Mouse (Mus musculus): ENCODE results near the gene Ube2k.
"Not testable (repeated sequence)": the region's sequence is repeated elsewhere in the genome, so short reads cannot be mapped to it uniquely, and the experiment has no call there.

The Ube2k gene

GRCm38 (mm10) chr5:65536751-65537419 is at the start of gene Ube2k, which contains the start of gene Smim14:
TSS of gene Ube2k (plus strand) at chr5:65537233.
TSS of gene Smim14 (minus strand) at chr5:65537184.
- DNase-seq (ENCODE audit: low spot score): peak; percentile 93

DNA sequence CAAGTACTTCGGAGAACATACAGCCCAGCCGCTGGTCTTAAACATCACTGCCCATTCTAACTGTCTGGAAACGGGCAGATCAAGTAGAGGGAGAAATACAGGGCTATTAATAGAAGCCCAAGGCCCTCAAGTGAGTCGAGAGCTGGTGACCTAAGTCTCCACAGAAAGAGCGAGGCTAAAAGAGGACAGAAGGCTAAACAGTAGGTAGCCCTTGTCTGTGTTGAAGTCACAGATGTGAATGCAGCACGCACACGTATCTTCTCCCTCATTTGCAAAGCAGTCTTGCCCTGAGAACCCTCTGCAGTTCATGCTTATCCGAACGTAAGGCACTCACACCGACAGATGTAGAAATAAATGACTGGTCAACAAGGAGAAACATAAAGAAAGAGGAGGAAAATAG is 49.7 kb upstream of the Ube2k start:
- no peak for DNase-seq (ENCODE audit: low spot score)

GRCm38 (mm10) chr5:65488725-65489124 is 48.3 kb upstream of the Ube2k start:
- no peak for DNase-seq (ENCODE audit: low spot score)

GRCm38 (mm10) chr5:65489830-65490229 is 47.2 kb upstream of the Ube2k start:
- no peak for DNase-seq (ENCODE audit: low spot score)

DNA sequence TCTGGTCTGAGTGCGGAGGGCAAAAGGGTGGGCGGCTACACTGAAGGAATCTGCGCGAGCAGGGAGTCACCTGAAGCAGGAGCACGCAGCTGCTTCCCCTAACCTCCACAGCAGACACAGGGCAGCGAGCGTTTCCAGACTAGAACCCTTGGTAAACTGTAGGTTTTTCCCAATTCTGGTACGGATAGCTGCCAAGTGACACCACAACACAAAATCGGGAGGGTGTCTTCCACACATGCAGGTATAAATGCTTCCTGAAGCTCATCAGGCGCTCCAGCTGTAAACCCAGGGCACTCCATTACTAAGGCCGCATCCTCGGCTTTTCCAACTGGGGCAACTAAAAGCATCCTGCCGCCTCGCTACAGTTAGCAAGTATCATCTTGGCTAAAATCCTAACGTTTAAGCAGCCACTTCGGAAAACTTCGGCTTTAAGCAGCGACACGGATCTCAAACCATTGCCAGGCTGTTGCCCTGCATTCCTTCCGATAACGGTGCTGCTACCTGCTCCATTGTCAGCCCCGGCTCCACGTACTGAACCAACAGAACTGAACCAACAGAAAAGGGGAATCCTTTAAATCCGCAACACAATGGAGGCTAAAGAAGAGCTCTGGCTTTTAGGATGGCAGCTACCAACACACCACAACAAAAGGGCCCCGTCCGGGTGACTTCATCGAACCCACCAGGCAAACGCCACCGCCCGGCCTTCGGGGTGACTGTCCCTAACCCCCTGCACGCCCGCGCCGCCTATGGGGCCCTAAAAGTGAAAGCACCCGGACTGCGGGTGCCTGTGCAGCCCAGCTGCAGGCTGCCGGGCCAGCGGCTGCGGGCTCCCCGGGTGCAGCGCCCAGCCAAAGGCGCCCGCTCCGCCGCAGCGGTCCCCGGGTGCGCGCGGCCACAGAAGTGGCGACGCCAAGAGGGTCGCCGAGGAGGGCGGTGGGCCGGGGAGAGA is 45.0 kb upstream of the Ube2k start:
- DNase-seq (ENCODE audit: low spot score): peak; percentile 82

- DNase-seq (ENCODE audit: low spot score): peak; percentile 90
These were observed 44.1 kb upstream of the Ube2k start, which contains the start of gene Gm43552 for GRCm38 (mm10) chr5:65492716-65493531. TSS of gene Gm43552 (minus strand) at chr5:65492833.

DNA sequence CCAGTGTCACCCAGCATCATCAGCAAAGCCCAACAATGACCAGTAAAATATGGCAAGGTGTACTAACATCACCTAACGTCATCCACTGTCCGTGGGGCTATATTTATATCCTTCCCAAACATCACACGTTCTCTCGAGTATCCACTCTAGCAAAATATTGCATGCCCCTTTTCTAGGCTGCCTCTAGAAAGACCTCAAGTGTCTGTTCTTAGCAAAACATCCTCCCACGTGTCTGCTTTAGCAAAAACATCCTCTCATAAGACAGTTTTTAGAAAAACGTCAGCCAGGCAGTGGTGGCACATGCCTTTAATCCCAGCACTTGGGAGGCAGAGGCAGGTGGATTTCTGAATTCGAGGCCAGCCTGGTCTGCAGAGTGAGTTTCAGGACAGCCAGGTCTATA is 36.8 kb upstream of the Ube2k start:
- DNase-seq (ENCODE audit: low spot score): no peak

GRCm38 (mm10) chr5:65501407-65501806 is 35.6 kb upstream of the Ube2k start:
- no peak for DNase-seq (ENCODE audit: low spot score)

- DNase-seq (ENCODE audit: low spot score): peak; percentile 66
These were observed 31.2 kb upstream of the Ube2k start for GRCm38 (mm10) chr5:65505786-65506185.

DNA sequence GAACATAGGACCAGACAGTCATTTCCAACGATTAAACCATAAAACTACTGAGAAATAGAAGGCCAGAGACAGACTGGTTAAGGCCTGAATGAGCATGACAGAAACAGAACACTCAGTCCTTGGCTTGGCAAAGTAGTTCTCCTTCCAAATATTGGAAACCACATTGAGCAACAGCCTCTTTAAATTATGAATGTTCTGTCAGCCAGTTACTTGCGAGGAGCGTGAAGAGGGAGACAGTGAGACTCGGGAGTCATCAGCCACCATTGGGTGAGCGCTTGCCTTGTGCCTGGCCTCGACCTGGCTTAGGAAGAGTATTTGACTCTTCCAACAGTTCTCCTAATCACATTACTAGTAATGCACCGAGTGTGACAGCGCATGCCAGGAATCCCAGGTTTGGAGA is 28.6 kb upstream of the Ube2k start:
- DNase-seq (ENCODE audit: low spot score): no peak

DNA sequence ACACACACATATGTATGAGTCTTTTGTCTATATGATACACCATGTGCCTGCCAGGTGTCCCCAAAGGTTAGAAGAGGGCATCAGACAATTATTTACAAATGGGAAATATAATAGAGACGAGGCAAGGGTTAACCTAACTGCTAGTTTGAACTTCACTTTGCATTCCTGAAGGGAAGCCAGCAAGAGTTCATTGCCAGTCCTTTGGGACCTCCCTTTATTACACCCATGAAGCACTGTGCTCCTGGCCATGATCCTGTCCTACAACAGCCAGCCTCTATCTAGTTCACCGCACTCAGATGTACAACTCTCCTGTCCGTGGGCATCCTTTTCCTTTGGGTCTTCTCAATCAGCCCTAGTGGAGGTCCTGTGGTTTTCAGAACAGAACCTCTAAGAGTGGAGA is 23.5 kb upstream of the Ube2k start:
- no peak for DNase-seq (ENCODE audit: low spot score)

- DNase-seq (ENCODE audit: low spot score): no peak
These were observed 22.3 kb upstream of the Ube2k start for GRCm38 (mm10) chr5:65514635-65515278.

GRCm38 (mm10) chr5:65521803-65522202 is 15.2 kb upstream of the Ube2k start:
- no peak for DNase-seq (ENCODE audit: low spot score)

GRCm38 (mm10) chr5:65524831-65525230 is 12.2 kb upstream of the Ube2k start:
- no peak for DNase-seq (ENCODE audit: low spot score)

GRCm38 (mm10) chr5:65525674-65526443 is 11.2 kb upstream of the Ube2k start:
- peak; percentile 40 for DNase-seq (ENCODE audit: low spot score)

- no peak for DNase-seq (ENCODE audit: low spot score)
These were observed 5.8 kb upstream of the Ube2k start for GRCm38 (mm10) chr5:65531283-65531682.

GRCm38 (mm10) chr5:65534496-65534895 is 2.5 kb upstream of the Ube2k start:
- DNase-seq (ENCODE audit: low spot score): no peak

GRCm38 (mm10) chr5:65535457-65536067 is 1.5 kb upstream of the Ube2k start:
- peak; percentile 75 for DNase-seq (ENCODE audit: low spot score)

DNA sequence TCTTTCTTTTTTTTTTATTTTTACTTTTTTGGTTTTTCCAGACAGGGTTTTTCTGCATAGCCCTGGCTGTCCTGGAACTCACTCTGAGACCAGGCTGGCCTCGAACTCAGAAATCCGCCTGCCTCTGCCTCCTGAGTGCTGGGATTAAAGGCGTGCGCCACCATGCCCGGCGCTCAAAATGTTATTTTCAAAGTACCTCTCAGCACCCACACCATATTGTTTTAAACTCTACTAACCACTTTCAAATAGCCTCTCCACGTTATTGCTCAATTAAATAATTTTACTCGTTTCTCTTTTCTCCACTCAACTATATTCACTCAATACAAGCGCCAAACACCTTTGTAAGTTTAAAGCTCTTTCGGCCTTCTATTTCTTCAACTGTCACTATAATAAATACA is 966 bp upstream of the Ube2k start:
- not testable (repeated sequence) for DNase-seq (ENCODE audit: low spot score)

DNA sequence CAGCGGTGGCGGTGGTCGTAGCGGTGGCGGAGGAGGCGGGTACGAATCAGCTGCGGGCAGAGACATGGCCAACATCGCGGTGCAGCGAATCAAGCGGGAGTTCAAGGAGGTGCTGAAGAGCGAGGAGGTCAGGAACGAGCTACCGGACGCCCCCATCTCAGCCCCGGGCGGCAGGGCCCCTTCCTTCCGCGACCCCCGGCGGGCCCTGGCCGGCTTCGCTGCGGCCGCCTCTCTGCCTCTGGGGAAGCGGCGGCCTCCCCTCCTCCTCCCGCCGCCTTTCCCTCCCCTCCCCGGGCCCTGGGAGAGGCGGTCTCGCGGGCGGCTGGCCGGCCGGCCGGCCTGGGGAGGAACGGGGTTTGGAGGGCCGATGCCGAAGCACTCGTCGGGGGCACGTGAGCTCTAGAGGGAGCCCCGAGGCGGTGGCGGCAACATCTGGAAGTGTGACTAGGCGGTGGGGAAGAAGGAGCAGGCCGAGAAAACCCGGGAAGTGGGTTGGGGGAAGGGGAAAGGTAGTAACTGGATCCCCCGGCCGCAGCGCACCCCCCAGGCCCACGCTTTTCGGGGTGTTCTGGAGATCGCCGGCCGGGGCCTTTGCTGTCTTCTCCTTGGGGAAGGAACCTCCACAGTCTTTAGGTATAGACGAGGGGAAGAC is 513 bp downstream of the Ube2k start:
- peak; percentile 78 for DNase-seq (ENCODE audit: low spot score)
